Mouse (Mus musculus) liver, embryonic 11.5 days (tissue): ENCODE measurements at regions not wholly inside any gene's neighbourhood (a gene's known extent, or its start where the extent isn't known, plus 50 kb on each side); places are given as distances from the start of the nearest gene placed in this dataset.

Experiments used
- ATAC-seq: fragments of 200-750 bp; cut with Nextera tagmentation; replicated peaks from 2 replicates; pipeline ENCODE4 v1.8.0; 2017; ENCODE audit warnings: moderate number of reproducible peaks, mild to moderate bottlenecking, moderate TSS enrichment, moderate library complexity; ENCODE audit not compliant: low FRiP score
- DNase-seq: peaks from one replicate; pipeline ENCODE4 v3.0.0-alpha.2; 2017; ENCODE audit warnings: low spot score
- H3K27ac ChIP-seq: fragments of 300-500 bp; sonication (generic); 2 replicates; pipeline ENCODE4 v1.5.1; 2014; ENCODE audit warnings: mild to moderate bottlenecking, low read depth, low read length, control low read depth
- H3K27me3 ChIP-seq: fragments of 300-500 bp; sonication (generic); replicated peaks from 2 replicates; pipeline ENCODE4 v1.6.1; 2014; ENCODE audit warnings: low read length, mixed read lengths; ENCODE audit not compliant: control insufficient read depth, insufficient read depth
- H3K36me3 ChIP-seq: fragments of 300-500 bp; sonication (generic); 2 replicates; pipeline ENCODE4 v1.6.1; 2014; ENCODE audit warnings: mild to moderate bottlenecking, low read length, moderate library complexity, mixed read lengths; ENCODE audit not compliant: control insufficient read depth, insufficient read depth
- H3K4me1 ChIP-seq: fragments of 300-500 bp; sonication (generic); replicated peaks from 2 replicates; pipeline ENCODE4 v1.6.1; 2014; ENCODE audit warnings: low read length, mixed read lengths; ENCODE audit not compliant: control insufficient read depth, insufficient read depth
- H3K4me2 ChIP-seq: fragments of 300-500 bp; sonication (generic); 2 replicates; pipeline ENCODE4 v1.6.1; 2014; ENCODE audit warnings: mild to moderate bottlenecking, control low read depth, moderate library complexity
- H3K4me3 ChIP-seq: fragments of 300-500 bp; sonication (generic); 2 replicates; pipeline ENCODE4 v1.5.1; 2014; ENCODE audit warnings: low read depth, low read length, control low read depth
- H3K9ac ChIP-seq: fragments of 300-500 bp; sonication (generic); 2 replicates; pipeline ENCODE4 v1.6.1; 2014; ENCODE audit warnings: low read depth, low read length, control low read depth
- H3K9me3 ChIP-seq: fragments of 300-500 bp; sonication (generic); 2 replicates; pipeline ENCODE4 v1.6.1; 2016; ENCODE audit warnings: low read length, inconsistent platforms, mixed read lengths; ENCODE audit not compliant: control insufficient read depth
- whole genome bisulfite sequencing: fragments of 180-500 bp; shearing (Covaris S2); extraction: QIAGEN DNeasy Blood & Tissue Kit; methylation state at CpG from one replicate; pipeline ENCODE4 v1.1.7; 2014; 5-methylcytosine and 5-hydroxymethylcytosine counted together

DNA sequence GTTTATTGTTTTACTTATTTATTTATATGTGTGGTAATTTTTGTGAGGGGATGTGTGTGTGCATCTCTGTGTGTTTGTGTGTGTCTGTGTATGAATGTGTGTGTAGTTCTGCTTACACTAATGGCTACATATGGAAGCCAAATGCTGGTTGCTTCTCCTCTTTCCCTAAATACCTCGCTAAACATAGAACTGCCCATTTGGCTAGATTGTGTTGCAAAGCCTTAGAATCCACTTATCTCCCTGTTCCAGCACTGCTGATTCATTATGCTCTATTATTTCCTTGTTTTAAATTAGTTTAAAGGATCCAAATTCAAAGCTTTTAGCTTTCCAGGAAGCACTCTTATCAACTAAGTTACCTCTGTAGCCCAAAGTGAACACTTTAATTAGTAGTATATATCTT, 1148.5 kb upstream of the Cited2 start:
- no peak for DNase-seq
- WGBS, result 47% methylated on average over 1 of the region's 1 CpGs

DNA sequence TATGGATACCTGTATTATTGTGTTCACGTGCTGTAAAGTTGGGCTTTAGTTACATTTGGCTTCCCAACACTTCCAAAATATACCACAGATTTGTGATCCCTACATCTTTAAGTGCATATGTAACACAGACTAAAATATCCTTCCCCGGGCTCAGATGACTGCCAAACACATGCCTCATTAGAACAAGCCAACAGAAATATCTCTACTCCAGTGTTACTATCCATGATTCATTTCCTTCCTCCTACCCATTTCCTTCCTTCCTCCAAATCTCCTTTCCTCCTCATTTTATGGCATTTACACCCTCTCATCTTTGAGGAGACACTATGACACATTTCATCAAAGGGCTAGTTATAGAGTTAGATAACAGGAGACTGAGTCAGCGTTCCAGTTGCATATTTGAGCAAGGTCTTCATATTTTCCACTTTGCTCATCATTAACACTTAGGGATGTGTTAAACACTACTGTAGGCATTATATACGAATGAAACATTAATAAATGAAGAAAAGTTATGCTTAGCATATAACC, 1144.4 kb upstream of the Cited2 start:
- ATAC-seq (no peak), DNase-seq (no peak)
- H3K27me3 ChIP-seq, result no peaks in the 10 kb centered on the region
- no peaks in the 10 kb centered on the region for H3K36me3 ChIP-seq
- H3K4me1 ChIP-seq, result no peaks in the 10 kb centered on the region
- 75% methylated on average over 4 of the region's 4 CpGs for WGBS
- no peak overlapping the region for H3K4me3 ChIP-seq
- H3K4me2 ChIP-seq, result no peak overlapping the region
- no peak overlapping the region for H3K9ac ChIP-seq
- no peak overlapping the region for H3K27ac ChIP-seq
- H3K9me3 ChIP-seq, result no peaks in the 10 kb centered on the region

More for the DNA sequence above, 1148.5 kb upstream of the Cited2 start:
- H3K4me3 ChIP-seq, result no peak overlapping the region
- H3K9me3 ChIP-seq, result no peaks in the 10 kb centered on the region
- no peak overlapping the region for H3K27ac ChIP-seq
- no peak for ATAC-seq
- H3K4me1 ChIP-seq, result no peaks in the 10 kb centered on the region
- no peak overlapping the region for H3K4me2 ChIP-seq
- no peak overlapping the region for H3K9ac ChIP-seq
- H3K27me3 ChIP-seq, result no peaks in the 10 kb centered on the region
- no peaks in the 10 kb centered on the region for H3K36me3 ChIP-seq

DNA sequence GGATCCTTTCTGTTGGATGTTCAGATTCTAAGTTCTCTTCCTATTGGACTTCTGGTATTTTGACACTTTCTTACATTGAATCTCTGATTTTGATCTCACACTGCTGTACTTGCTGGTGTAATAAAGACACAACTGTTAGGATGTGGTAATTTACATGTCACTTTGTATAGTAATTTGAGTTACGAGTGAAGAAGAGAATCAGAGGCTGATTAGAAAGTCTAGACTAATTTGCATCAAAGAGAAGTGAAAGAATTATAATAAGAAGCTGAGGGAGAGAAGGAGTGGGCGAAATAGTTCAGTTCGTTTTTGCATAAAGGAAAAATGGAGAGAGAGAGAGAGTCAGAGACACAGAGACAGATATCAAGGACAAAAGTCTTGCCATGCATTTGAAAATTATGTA, 1142.8 kb upstream of the Cited2 start:
- H3K9ac ChIP-seq, result no peak overlapping the region
- no peak overlapping the region for H3K4me2 ChIP-seq
- no peaks in the 10 kb centered on the region for H3K36me3 ChIP-seq
- no peaks in the 10 kb centered on the region for H3K9me3 ChIP-seq
- WGBS, result 82% methylated on average over 3 of the region's 3 CpGs
- no peaks in the 10 kb centered on the region for H3K4me1 ChIP-seq
- H3K27me3 ChIP-seq, result no peaks in the 10 kb centered on the region
- H3K4me3 ChIP-seq, result no peak overlapping the region
- no peak for DNase-seq
- no peak overlapping the region for H3K27ac ChIP-seq
- ATAC-seq, result no peak

DNA sequence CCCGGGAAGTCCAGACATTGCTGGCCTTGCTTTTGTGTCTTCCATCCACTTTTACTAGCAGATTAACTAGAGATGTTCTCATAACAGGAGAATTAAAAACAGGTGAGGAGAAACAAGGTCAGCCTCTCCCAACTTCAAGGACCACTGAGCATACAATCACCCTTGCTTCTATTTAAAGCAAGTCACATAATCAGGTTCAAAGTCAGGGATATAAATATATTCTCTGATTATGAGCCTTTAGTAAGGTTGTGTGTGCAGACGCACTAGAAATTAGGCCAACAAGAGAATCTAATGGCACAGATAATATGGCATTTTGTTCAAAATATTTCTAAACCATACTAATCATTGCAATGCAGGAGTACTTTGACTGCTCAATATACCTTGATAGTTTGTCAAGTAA, 1134.2 kb upstream of the Cited2 start:
- Histone ChIP-seq H3K4me3 (no peak overlapping the region), H3K9me3 (no peaks in the 10 kb centered on the region), H3K36me3 (no peaks in the 10 kb centered on the region), H3K27me3 (no peaks in the 10 kb centered on the region), H3K9ac (no peak overlapping the region), H3K27ac (no peak overlapping the region), H3K4me2 (no peak overlapping the region), H3K4me1 (no peaks in the 10 kb centered on the region)
- no peak for DNase-seq
- 89% methylated on average over 2 of the region's 2 CpGs for WGBS
- no peak for ATAC-seq

DNA sequence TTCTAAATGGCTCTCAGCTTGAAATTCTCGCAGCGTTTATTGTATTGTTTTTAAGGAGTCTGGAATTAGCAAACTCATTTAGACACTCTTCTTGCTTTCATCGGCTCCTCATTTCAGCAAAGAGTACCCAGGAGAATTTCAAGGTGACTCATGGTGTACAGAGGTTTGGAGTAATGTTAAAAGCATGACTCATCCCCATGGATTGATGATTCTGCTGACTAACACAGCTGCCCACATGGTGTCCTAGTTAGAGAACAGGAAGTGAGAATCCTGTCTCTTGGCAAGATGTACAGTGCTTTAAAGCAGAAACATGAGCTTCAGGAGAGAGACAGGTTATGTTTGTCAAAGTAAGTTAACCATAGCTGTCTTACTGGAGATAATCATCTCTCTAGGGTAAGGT, 1133.6 kb upstream of the Cited2 start:
- H3K27me3 ChIP-seq, result no peaks in the 10 kb centered on the region
- H3K9me3 ChIP-seq, result no peaks in the 10 kb centered on the region
- WGBS, result 84% methylated on average over 3 of the region's 3 CpGs
- no peak overlapping the region for H3K4me3 ChIP-seq
- no peak overlapping the region for H3K27ac ChIP-seq
- ATAC-seq (no peak), DNase-seq (no peak)
- no peak overlapping the region for H3K4me2 ChIP-seq
- H3K4me1 ChIP-seq, result no peaks in the 10 kb centered on the region
- H3K9ac ChIP-seq, result no peak overlapping the region
- no peaks in the 10 kb centered on the region for H3K36me3 ChIP-seq

DNA sequence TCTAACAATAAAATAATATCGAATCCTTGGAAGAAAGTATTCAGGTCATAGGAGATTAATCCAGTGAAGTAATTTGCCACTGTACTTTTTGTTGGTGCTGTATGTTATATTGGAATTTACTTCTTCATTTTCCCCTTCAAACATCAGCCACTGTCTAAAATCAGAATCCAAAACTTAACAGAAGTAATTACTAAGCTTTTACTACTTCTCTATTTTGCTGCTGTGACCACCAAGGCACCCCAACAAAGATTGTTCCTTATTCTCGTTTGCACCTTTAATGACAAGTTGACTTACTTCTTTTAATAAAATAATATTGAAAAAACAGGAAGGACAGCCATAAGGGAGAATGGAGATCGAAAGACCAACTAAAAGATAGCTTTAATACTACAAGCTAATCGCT, 1130.1 kb upstream of the Cited2 start:
- Histone ChIP-seq H3K4me2 (no peak overlapping the region), H3K9ac (no peak overlapping the region), H3K27me3 (no peaks in the 10 kb centered on the region), H3K4me1 (no peaks in the 10 kb centered on the region), H3K27ac (no peak overlapping the region), H3K36me3 (no peaks in the 10 kb centered on the region), H3K4me3 (no peak overlapping the region), H3K9me3 (no peaks in the 10 kb centered on the region)
- DNase-seq, result no peak
- ATAC-seq, result no peak
- WGBS, result 82% methylated on average over 4 of the region's 4 CpGs

DNA sequence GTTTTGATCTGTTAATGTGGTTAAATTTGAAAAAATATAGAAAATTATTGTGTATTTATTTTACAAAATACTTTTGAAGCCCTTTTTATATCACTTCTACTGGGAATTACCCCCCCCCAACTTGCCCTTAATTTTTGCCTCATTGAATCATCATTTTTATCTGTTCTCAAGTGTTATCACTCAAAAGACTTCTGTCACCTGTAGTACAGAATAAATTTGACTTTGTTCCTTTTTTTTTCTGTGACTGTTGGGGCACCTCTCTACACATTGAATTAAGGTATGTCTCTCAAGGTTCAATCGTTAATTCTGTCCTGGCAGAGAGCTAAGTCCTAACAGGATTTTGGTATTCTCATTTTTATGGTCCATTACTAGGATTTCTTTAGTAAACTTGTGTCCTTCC, 1123.0 kb upstream of the Cited2 start:
- no peaks in the 10 kb centered on the region for H3K27me3 ChIP-seq
- H3K4me1 ChIP-seq, result no peaks in the 10 kb centered on the region
- H3K4me2 ChIP-seq, result no peak overlapping the region
- no peaks in the 10 kb centered on the region for H3K9me3 ChIP-seq
- no peak for DNase-seq
- no peaks in the 10 kb centered on the region for H3K36me3 ChIP-seq
- H3K9ac ChIP-seq, result no peak overlapping the region
- H3K27ac ChIP-seq, result peak overlapping the region; percentile 71
- no peak for ATAC-seq
- 71% methylated on average over 1 of the region's 1 CpGs for WGBS
- no peak overlapping the region for H3K4me3 ChIP-seq

DNA sequence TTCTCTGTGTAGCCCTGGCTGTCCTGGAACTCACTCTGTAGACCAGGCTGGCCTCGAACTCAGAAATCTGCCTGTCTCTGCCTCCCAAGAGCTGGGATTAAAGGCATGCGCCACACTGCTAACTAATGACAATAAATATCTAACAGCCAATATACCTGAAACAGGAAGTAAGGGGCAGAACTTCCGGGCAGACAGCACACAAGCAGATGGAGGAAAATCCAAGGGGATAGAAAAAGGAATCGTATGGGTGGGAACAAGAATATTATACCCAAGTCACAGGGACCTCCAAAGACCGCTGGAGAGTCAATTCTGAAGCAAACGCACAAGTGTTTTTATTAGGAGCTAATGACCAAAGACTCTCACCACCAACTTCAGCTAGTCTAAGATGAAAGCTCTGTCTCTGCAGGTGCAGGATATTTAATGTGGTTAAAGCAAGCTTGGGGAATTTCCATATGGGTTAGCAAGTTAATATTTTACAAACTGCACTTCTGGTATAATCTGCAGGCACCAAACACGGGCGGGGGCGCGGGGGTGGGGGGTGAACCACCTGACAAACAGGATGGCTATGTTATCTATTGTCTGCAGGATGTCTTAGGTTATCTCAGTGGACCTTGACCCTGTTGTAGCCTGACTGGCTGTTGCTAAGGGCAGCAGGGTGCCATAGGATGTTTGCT, 1122.3 kb upstream of the Cited2 start:
- no peak overlapping the region for H3K4me3 ChIP-seq
- DNase-seq (peak; percentile 63), ATAC-seq (peak; percentile 99)
- 56% methylated on average over 10 of the region's 10 CpGs for whole genome bisulfite sequencing
- H3K9ac ChIP-seq, result no peak overlapping the region
- peak overlapping the region; percentile 71 for H3K27ac ChIP-seq
- no peaks in the 10 kb centered on the region for H3K9me3 ChIP-seq
- H3K27me3 ChIP-seq, result no peaks in the 10 kb centered on the region
- no peaks in the 10 kb centered on the region for H3K4me1 ChIP-seq
- no peak overlapping the region for H3K4me2 ChIP-seq
- H3K36me3 ChIP-seq, result no peaks in the 10 kb centered on the region

DNA sequence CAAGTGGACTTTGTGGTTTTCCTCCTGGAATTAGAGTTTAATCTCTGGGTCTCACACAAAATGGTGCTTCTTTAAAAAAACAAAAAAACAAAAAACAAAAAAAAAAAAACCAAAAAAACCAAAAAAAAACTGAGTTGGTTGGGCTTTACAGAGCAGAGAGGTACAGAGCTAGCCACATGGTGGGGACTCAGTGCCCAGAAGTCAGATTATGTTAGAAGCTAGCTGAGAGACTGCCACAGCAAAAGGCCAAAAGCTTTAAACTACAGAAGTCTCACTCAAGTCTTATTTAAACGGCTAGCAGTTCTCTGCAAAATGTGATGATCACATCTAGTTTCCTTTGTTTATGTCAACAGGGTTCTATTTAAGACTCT, 1121.8 kb upstream of the Cited2 start:
- ATAC-seq (peak; percentile 65), DNase-seq (no peak)
- no peak overlapping the region for H3K9ac ChIP-seq
- no peak overlapping the region for H3K4me3 ChIP-seq
- H3K4me1 ChIP-seq, result no peaks in the 10 kb centered on the region
- no peaks in the 10 kb centered on the region for H3K36me3 ChIP-seq
- H3K27me3 ChIP-seq, result no peaks in the 10 kb centered on the region
- no peaks in the 10 kb centered on the region for H3K9me3 ChIP-seq
- H3K27ac ChIP-seq, result peak overlapping the region; percentile 66
- WGBS, result 39% methylated on average over 1 of the region's 1 CpGs
- H3K4me2 ChIP-seq, result no peak overlapping the region
